Mouse (Mus musculus) skeletal muscle tissue, adult 2 months (tissue): ENCODE results near the gene Krt86.

Experiments used
- DNase-seq: peaks from one replicate; pipeline ENCODE4 v3.0.0-alpha.2; 2012; ENCODE audit warnings: low read depth, low spot score

Gene Krt86

DNA sequence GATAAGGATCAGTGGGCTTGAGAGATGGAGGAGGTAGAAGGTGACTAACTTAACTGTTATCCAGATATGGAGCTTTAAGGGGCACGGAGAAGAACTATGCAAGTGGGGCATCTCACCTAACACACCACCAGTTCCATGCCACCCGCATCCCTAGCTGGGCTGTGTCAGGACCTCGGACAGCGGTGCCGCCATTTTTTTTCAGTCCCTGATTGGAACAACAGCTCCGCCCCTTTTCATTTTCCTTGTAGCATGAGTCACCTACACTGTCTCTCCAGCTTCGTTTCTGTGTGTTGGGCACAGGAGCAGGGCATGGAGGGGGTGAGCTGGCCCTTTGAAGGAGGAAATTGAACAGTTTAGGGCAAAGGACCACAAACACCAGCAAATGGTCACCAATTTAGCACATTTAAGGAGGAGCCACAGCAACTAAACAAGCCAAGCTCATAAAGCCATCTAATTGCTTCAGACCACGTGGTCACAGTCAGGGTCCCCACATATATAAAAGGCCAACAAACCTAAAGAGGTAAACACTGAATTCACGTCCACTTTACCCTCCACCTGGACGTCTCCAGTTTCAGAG is at the start of gene Krt86:
Krt86 (plus strand) TSS at position 527 of the 577 bp plus-strand sequence.
- no peak for DNase-seq

DNA sequence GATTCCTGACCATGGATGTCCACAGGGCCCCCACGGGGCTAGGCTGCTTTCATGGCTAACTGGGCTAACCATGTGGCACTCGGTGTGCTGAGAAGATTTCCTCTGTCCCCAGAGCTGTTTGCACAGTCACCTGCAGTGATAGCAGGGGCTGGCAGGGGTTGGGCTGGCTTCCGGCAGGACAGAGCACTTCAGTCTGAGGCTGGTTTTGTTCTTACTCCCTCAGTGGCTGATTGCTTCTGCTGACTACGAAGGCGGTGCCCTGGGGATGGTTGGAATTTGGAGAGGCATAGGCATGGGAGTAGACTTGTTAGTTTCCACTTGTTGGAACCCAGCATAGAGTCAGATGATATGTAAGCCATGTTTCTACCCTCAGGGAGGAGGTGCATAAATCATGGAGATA is 48.4 kb upstream of the Krt86 start:
- DNase-seq = no peak

DNA sequence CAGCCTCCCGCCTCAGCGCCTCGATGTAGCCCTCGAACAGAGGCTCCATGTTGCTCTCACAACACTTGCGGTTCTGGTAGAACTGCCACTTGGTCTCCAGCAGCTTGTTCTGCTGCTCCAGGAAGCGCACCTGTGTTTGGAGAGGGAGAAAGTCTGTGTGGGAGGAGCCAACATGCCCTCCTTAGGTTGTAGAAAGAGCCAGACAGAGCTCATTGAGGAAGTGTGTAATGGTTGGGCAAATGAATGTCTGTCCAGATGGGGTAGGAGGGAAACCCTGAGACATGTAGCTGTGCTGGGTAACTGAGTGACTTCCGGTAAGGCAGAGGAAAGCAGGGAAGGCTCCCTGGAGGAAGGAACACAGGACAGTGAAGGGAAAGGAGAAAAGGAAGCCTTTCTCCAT is 36.7 kb upstream of the Krt86 start:
- no peak for DNase-seq

DNA sequence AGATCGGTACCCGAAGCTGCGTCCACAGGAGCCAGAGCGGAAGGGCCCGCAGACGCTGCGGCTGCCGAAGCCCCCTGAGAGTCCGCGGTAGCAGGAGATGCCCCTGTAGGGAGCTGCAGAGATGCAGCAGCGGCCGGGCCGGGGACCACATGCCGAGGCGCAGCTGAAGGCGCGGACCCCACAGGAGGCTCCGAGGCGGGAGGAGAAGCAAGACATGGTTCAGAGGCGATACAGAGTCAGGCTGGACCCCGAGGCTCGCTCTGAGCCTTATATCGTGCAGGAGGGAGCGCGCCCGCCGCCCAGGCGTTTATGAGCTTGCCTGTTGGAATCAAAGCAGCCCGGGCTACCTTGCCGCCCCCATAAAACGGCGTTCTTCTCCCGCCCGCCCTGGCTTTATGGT is 34.7 kb upstream of the Krt86 start, which contains the start of gene Krt87:
Krt87 (minus strand) TSS at position 250 of the 400 bp plus-strand sequence.
- DNase-seq = no peak

DNA sequence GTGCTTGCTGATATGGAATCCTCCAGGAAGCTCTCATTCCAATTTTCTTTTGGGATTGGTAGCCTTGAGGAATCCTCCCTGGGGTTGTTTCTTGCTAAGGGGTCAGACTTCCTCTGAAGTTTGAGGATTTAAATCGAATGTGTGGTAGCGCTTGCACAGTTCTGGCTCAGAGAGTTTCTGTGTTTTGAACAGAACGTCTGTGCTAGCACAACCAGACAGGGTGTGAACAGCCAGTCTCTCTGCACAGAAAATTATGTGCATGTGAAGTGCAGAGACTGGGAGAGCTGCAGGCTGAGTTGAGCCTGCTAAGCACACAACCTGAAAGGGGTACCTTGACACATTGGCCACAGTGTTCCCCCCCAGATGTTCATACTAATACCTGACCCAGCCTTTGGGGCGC is 32.4 kb upstream of the Krt86 start:
- no peak for DNase-seq

DNA sequence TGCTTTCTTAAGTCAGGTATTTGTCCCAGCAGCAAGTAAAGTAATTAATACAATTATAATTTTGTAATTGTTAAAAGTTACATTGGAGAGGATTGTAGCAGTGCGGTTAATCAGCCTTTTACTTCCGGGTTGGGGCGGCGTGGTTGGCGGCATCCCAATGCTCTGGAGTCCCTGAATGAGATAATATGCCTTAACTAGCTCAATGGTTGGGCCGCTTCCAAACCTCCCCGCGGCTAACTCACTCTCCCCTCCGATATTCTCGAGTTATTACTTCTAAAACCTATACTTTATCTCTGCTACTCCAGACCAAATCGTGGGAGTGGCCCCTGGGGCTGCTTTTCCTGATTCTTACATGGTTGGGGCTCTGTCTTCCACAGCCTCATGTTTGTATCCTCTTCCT is 26.7 kb upstream of the Krt86 start:
- DNase-seq = no peak

DNA sequence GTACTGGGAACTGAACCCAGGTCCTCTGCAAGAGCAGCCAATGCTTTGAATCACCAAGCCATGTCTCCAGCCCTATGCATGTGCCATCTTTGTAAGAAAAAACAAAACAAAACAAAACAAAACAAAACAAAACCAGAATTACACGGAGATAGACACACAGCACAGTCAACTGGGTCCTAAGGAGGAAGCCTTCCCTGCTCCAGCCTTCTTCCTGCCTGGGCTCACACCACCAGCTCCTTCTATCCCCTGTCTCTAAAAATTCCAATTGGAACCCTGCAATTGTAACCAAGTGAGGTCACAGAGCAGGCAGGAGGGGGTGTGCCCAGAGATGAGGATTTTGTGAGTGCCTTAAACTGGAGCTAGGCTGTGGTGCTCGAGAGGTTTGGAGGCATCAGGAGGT is 25.8 kb upstream of the Krt86 start, which contains the start of gene Krt88:
Krt88 (plus strand) TSS at position 301 of the 400 bp plus-strand sequence.
- DNase-seq = no peak

DNA sequence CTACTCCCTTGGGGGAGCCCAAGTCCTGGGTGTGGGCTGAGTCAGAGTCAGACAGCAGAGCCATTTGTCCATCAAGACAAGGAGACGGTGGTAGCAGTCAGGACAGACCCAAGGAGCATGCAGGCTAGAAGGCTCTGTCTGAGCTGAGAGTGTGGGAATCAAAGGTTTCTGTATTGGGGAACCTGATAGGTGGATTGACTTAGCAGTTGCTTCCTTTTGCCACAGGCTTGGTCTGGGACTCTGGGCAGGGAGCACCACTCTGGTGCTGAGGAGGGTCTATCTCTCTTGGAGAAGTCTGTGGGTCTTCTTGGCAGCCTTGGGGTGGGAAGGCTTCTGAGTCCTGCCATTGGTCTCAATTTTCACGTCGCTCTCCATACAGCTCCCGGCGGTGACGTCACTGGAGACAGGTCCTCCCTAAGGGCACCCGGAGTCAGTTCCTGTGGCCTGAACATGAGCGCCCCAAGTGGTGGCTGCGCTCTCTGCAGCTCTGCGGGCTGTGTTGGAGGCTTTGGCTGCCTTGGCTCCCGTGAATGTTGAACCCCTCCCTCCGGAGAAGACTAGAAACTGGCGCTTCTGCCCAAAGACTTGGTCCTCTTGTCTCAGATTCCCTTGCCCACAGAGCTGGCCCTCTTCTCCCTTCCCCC is 20.1 kb upstream of the Krt86 start:
- peak; percentile 31 for DNase-seq

DNA sequence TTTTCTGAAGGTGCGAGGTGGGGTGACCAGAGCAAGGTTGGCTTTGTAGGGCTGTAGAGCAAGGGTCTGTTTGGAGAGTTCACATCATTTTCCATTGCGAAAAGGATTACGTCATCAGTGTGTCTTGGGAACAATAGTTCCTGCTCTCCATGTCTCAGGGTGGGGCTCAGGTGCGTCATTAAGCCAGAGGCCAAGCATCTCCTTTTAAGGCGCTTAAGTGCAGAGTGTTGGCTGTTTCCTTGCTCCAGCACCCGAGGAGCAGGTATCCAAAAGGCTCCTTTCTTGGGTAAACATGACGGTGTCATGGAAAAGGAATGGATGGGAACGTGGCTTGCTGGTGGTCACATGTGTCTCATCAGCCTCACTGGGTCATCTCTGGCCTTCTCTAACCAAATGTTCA is 18.5 kb upstream of the Krt86 start:
- DNase-seq = no peak

DNA sequence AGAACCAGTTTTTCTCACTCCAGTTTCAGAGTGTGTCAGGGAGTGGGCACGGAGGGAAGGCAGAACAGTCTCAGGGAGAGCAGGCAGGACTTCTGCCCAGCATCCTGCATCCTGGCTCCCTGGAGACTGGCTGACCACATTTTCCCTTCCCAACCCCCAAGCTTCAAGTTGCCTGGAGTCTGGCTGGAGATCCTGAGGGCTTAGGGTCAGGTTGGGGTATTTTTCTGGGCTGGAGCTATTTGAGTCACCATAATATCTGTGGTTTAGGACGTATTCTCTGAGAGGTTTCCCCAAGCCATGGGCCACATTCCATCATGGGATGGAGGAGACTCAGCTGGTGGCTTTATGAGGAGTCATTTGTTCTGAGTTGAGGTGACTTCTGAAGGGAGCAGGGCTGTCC is 18.0 kb upstream of the Krt86 start:
- DNase-seq = no peak

DNA sequence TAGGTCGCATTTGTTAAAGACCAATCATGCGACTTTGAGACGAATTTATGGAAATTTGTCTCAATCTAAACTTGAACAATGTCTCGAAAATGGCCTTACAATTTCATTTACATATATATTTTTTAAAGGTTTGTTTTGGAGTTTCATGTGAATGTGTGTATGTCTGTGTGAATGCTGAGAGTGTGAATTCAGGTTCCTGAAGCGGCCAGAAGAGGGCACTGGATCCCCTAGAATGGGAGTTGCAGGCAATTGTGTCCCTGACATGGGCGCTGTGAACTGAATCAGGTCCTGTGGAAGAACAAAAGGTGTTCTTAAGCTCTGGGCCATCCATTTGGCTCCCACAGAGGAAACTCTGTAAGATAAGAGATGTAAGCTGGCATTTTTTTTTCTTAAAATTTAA is 17.4 kb upstream of the Krt86 start:
- DNase-seq = no peak

DNA sequence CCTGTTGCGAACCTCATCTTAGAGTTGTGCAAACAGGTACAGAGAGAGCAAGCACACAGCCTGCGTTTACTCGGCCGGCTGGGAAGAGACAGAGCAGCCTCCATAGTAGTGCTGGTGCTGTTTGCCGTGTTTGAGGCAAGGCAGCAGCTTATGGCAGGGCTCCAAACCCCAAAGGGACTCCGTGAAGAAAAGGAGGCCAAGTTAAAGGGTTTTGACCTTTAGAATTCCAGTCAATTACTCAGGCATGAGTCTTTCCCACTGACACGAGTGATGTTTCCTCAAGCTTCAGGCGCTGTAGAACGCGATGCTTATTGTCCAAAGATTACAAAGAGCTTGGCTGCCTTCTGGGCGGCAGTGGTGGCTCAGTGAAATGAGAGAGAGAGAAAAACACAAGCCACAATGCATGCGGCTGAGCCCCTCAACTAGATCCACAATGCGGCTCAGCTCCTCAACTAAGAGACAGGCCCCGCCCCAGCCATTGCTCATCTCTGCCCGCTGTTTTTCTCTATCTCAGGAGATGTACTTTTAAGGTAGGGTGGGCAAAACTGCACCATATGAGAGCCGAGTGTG is 14.8 kb upstream of the Krt86 start:
- DNase-seq = no peak

DNA sequence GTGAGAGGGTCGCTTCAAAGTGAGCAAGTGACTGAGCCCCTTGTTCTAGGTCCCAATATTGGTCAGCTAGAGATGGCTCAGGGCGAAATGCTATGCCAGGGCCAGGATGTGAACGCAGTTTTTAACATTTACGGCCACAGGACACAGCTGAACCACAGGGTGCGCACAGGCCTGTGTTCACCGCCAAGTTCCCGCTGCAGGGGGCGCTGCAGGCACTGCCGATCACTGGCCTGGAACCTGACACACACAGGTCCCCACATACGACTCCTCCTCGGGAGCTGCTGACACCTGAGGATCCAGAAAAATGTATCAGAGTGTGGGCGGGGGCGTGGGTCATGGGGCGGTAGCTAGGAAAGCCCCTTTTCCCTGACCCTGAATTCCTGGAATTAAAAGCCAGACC is 14.0 kb upstream of the Krt86 start:
- DNase-seq = no peak

DNA sequence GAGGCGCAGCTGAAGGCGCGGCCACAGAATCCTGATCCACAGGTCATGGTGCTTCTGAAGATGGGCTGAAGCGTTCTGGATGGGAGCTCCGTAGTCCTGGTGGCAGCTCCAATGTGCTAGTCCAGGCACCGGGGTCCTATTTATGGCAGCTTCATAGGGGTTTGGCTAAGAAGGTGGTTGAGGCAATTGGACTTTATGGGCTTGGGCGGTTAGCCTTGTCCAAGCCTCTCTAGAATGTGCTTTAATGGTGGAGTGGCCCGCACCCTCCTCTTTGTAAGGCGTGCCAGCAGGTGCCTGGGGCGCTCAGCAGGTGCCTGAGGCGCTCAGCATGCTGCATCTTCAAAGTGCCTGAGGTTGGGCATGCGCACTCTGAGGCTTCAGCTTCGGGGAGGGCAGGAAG is 9.6 kb upstream of the Krt86 start, which contains the start of gene Krt81:
Krt81 (minus strand) TSS at position 101 of the 400 bp plus-strand sequence.
- no peak for DNase-seq

DNA sequence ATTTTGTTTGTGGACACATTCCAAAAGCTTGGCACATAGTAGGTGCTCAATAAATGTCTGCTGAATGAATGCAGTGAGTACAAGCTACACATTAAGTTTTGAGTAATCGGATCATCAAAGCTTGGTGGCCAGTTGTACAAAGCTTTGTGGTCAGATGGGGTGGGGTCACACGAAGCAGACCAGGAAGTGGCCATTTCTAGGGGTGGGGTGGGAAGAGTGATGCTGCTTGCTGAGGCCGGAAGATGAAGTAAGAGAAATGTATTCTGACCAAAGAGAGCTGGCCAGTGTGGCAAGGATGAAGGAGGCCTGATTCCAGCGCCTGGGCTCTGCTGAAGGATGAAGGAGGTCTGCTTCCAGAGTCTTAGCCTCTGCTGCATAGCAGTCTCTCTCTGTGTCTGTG is 4.2 kb upstream of the Krt86 start:
- no peak for DNase-seq

DNA sequence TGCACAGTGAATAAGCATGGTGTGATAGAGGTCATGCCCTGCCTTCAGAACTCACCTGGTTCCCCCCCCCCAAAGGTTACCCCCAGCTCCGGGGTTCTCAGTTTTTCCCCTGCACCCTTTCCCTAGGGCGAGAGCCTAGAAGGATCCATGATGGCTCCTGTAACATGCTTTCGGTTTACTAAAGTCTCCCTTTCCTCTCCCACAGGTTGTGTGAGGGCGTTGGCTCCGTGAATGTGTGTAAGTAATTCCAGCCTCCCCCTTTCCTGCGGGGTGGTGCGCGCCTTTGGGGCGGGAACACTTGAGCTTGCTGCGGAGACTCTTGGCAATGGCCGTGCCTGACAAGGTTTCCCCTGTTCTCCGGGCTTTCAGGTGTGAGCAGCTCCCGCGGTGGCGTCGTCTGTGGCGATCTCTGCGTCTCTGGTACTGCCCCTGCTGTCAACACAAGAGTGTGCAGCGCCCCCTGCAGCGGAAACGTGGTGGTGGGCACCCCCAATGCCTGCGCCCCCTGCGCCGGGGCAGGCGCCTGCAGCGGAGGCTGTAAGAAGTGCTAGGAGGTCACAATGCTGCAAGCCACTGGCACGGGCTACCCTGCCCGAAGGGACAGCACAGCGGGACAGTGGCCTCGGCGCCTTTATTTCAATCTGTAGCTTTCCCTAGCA is 5.9 kb downstream of the Krt86 start:
- no peak for DNase-seq

DNA sequence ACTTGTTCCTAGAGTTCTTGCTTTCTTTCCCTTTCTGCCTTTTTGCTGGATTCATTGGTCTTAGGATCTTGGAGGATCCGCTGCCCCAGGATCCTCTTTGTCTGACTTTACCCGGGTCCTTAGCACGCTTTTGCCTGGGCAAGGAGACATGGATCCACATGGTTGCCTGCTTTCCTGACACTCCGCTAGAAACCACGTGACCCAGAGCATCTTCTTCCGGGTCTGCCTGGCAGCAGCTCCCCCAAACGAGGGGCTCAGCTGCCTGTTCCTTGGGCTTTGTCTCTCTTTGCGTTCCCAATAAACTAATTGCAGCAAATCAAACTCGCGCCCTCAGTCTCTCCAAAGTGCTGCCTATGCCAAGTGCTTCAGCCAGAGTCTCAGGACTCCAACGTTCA is 6.4 kb downstream of the Krt86 start:
- no peak for DNase-seq

DNA sequence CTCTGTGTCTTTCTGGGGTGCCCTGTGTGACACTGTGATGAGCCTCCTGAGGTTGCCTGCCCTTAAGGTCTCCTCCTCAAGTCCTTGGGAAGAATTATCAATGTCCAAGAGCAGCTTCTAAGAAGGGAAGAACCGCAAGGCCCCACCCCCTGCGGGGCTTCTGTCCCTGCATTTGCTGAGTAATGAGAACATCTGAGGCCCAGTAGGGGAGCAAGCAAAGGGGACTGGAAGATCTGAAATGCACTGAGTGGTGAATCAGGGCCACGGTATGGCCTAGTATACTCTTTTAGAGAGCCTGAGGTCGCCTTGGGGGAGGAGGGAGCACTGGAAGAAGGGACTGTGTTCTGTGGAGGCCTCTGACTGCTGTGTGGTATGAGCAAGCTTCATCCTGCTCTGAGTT is 8.8 kb downstream of the Krt86 start:
- no peak for DNase-seq

DNA sequence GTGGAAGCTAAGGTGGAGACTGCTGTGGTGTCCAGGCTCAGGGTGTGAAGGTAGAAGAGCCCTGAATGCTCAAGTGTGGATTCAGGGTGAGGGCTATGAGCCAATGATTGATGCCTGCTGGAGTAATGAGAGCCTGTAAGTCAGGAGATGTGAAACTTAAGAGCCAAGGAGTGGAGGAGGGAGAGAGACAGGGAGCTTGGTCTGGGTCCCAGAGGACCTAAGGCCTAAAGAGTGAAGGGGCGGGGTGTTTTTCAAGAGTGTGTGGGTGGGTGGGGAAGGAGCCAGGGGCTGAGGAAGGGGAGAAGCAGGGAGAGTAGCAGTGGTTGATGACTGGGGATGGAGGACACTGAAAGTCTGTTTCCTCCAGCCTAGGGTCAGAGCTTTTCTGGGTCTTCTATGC is 10.4 kb downstream of the Krt86 start:
- DNase-seq = no peak

DNA sequence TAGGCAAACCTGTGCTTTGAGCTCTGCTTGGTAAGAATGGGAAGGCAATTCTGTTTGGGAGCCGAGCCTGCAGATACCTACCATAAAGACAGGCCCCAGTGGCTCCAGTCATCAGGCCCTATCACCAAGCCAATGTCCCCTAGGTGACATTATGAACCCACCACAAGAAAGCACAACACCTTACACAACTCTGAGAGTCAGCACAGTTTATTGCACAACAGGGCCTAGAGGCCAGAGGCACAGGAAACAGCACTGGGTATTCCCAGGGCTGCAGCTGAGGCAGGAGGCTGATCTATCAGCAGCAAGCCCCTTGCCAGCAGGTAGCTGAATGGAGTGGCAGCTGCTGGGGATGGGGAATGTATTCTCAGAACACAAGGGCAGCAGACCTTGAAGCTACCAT is 11.7 kb downstream of the Krt86 start:
- DNase-seq = no peak

DNA sequence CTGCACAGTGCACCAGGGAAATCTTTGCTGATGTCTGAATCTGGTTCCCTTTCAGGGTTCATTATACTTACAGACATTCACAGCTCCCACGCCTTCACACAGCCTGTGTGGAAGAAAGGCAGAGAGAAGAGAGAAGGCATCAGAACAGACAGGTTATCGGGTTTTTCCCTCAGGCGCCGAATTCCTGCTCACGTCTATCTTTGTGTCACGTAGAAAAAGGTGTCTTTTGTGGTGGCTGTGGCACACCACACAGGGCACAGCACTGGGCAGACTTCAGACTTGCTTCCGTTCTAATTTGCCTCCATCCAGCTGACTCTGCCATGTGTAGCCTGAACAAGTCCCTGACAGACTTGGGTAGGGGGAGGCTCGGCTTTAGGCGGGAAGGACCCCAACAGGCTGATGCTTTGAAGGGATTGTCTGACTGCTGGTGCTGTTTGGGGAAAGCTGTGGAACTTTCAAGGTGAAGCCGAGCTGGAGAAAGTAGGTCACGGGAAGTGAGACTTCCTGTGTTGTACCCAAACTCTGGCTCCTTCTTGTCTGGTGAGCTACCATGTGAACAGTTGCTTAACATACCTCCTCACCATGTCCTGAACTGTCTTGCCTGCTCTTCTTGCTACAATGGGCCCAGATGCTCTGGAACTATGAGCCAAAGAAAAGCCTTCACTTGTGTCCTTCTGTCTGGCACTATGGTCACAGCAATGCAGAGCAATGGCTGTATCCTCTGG is 12.8 kb downstream of the Krt86 start:
- DNase-seq = no peak

DNA sequence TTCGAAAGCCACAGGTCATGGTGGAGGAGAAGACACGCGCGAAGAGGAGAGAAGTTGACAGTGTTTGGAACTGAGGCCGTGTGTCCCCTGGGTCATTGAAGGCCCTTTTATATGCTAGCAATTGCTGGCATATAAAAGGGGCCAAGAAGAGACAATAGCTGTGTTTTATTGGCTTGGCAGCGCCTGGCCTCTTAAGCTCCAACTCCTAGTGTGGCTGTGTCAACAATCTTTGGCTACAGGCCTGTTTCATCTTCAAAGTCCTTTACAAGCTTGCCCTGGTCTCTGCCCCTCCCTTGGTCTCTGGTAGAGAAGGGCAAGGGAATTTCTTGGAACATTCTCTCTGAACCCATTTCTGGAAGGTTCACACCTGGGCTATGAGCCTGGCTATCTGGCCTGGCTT is 18.2 kb downstream of the Krt86 start, which contains the start of gene Krt83:
Krt83 (minus strand) TSS at position 82 of the 400 bp plus-strand sequence.
- no peak for DNase-seq
